Mouse (Mus musculus): Measurements from ENCODE around the gene Maco1. TPM values are rescaled to one million over a fixed set of nuclear protein-coding genes. Genes with fewer than 3 reads are reported as not detected.

The Maco1 gene
- polyA plus RNA-seq, 2 experiments = 29.5 to 40.4 TPM

DNA sequence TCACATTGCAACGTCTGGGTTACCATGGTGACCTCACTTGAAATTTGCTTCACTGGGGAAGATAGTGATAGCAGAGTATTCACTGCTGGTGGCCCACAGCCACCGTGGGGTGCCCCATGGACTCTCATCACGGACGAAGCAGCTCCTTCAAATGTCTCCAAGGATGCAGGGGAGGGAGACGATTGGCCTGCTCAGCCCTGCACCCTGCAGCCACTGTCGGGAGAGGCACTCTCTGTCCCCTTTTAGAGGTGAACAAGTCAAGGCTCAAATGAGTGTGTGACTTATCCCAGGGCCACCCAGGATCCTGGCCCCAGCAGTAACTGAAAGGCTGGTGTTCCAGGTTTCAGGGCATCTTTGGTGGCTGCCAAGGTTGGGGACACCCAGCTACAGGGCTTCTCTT, 61.4 kb downstream of the Maco1 start:
- Histone ChIP-seq H3K4me2 (replicated peaks; ENCODE audit: low read depth, low read length, severe bottlenecking) (no peak overlapping the region), H3K4me3 (replicated peaks; ENCODE audit: low read length) (no peak overlapping the region), H3K9ac (ENCODE audit: low read depth, low read length, severe bottlenecking) (no peak overlapping the region), H3K36me3 (ENCODE audit: control insufficient read depth, insufficient read depth, low read length) (no peaks in the 10 kb centered on the region), H3K27me3 (ENCODE audit: control insufficient read depth, insufficient read depth, low read length) (no peaks in the 10 kb centered on the region), H3K27ac (replicated peaks; ENCODE audit: low read depth, low read length) (no peak overlapping the region), H3K9me3 (ENCODE audit: control insufficient read depth, low read length) (no peaks in the 10 kb centered on the region), H3K4me1 (ENCODE audit: control insufficient read depth, insufficient read depth, low read length) (peaks cover 2% of the 10 kb centered on the region; the same call in 1 of the 2 replicates)
- TF ChIP-seq POLR2A (IDR thresholded peaks at IDR 0.05; ENCODE audit: borderline replicate concordance, extremely low read depth, insufficient read depth, insufficient read length) = no peak
- DNase-seq (ENCODE audit: low spot score) = no peak
- no peak for ATAC-seq (ENCODE audit: low FRiP score, low read depth)
- 67% methylated on average over 5 of the region's 6 CpGs for WGBS

DNA sequence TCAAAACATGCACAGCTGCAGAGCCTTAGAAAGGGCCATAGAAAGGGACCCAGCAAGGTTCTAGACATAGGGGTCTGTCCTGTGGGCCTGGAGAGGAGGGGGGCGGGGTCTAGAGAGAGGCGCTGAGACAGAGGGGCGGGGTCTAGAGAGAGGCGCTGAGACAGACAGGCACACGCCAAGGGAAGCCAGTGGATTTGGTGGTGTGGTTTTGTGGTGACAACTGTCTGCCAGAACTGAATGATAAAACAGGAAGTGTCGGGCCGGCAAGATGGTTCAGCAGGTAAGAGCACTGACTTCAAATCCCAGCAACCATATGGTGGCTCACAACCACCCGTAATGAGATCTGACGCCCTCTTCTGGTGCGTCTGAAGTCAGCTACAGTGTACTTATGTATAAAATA, 66.2 kb downstream of the Maco1 start:
- 34% methylated on average over 10 of the region's 10 CpGs for WGBS

DNA sequence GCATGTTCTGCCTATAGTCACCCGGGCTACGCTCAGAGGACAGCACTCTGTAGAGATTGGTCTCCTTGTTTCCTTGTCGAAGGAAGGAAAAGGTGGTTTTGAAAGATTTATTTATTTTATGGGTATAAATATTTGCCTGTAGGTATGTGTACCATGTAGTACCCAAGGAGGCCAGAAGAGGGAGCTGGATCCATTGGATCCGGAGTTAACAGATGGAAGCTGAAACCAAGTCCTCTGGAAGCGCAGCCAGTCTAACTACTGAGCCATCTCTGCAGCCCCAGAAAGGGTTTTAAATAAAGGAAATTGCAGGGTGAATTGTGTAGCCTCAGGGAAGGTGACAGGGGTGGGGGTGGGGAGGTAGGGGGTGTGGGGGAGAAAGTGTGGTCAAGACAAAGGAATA, 68.4 kb downstream of the Maco1 start:
- no peak overlapping the region for H3K4me3 ChIP-seq (replicated peaks; ENCODE audit: low read length)
- no peak for TF ChIP-seq POLR2A (IDR thresholded peaks at IDR 0.05; ENCODE audit: borderline replicate concordance, extremely low read depth, insufficient read depth, insufficient read length)
- no peaks in the 10 kb centered on the region for H3K36me3 ChIP-seq (ENCODE audit: control insufficient read depth, insufficient read depth, low read length)
- ATAC-seq (ENCODE audit: low FRiP score, low read depth) (no peak), DNase-seq (ENCODE audit: low spot score) (no peak)
- H3K9me3 ChIP-seq (ENCODE audit: control insufficient read depth, low read length) = no peaks in the 10 kb centered on the region
- 0 out of 2 replicates have a peak, but pooled peaks cover 3% of the 10 kb centered on the region for H3K4me1 ChIP-seq (ENCODE audit: control insufficient read depth, insufficient read depth, low read length)
- H3K9ac ChIP-seq (ENCODE audit: low read depth, low read length, severe bottlenecking) = no peak overlapping the region
- no peaks in the 10 kb centered on the region for H3K27me3 ChIP-seq (ENCODE audit: control insufficient read depth, insufficient read depth, low read length)
- no peak overlapping the region for H3K27ac ChIP-seq (replicated peaks; ENCODE audit: low read depth, low read length)
- 58% methylated on average over 5 of the region's 5 CpGs for WGBS
- H3K4me2 ChIP-seq (replicated peaks; ENCODE audit: low read depth, low read length, severe bottlenecking) = no peak overlapping the region

More for the DNA sequence above, 66.2 kb downstream of the Maco1 start:
- TF ChIP-seq POLR2A (IDR thresholded peaks at IDR 0.05; ENCODE audit: borderline replicate concordance, extremely low read depth, insufficient read depth, insufficient read length) = no peak
- no peak overlapping the region for H3K4me2 ChIP-seq (replicated peaks; ENCODE audit: low read depth, low read length, severe bottlenecking)
- H3K9me3 ChIP-seq (ENCODE audit: control insufficient read depth, low read length) = no peaks in the 10 kb centered on the region
- H3K36me3 ChIP-seq (ENCODE audit: control insufficient read depth, insufficient read depth, low read length) = no peaks in the 10 kb centered on the region
- ATAC-seq (ENCODE audit: low FRiP score, low read depth) (no peak), DNase-seq (ENCODE audit: low spot score) (no peak)
- no peak overlapping the region for H3K9ac ChIP-seq (ENCODE audit: low read depth, low read length, severe bottlenecking)
- H3K4me1 ChIP-seq (ENCODE audit: control insufficient read depth, insufficient read depth, low read length) = no peaks in the 10 kb centered on the region
- no peaks in the 10 kb centered on the region for H3K27me3 ChIP-seq (ENCODE audit: control insufficient read depth, insufficient read depth, low read length)
- H3K27ac ChIP-seq (replicated peaks; ENCODE audit: low read depth, low read length) = no peak overlapping the region
- no peak overlapping the region for H3K4me3 ChIP-seq (replicated peaks; ENCODE audit: low read length)

DNA sequence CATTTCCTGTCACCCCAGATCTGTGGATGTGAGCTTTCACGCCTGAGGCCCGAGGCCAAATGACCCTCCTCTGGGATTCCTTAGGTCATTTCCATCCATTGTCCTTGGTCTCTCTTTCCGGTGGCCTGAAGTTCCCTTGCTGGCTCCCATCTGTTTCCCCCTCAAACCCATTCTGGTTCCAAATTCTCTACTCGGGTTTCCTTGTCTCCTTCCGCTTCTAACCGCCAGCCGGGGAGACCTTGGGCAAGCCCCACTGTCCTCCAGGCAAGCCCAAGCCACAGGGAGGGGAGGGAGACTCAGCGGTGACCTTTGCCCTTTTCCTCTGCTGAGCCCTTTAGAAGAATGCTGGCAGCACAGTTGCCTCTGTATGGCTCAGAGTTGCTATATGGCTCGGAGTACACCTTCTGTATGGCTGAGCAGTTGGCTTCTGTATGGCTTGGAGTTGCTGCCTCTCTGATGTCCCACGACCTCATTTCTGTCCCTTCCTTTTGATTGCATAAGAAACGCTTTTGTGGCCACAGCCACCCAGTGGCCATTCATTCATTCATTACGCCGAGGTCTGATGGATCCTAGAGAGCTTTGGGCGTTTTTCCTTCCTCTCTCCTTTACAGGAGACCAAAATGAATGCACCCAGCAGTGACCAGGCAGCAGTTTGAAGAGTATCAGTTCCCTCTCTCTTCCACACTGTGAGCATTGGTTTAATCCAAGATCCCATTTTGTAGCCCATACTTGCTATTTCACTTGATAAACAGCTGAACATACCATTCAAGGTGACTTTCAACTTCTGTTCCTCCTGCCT, 73.8 kb downstream of the Maco1 start:
- no peak for TF ChIP-seq POLR2A (IDR thresholded peaks at IDR 0.05; ENCODE audit: borderline replicate concordance, extremely low read depth, insufficient read depth, insufficient read length)
- 53% methylated on average over 14 of the region's 14 CpGs for WGBS
- ATAC-seq (ENCODE audit: low FRiP score, low read depth) (no peak), DNase-seq (ENCODE audit: low spot score) (no peak)
- Histone ChIP-seq H3K4me1 (ENCODE audit: control insufficient read depth, insufficient read depth, low read length) (0 out of 2 replicates have a peak, but pooled peaks cover 3% of the 10 kb centered on the region), H3K4me2 (replicated peaks; ENCODE audit: low read depth, low read length, severe bottlenecking) (no peak overlapping the region), H3K27me3 (ENCODE audit: control insufficient read depth, insufficient read depth, low read length) (no peaks in the 10 kb centered on the region), H3K27ac (replicated peaks; ENCODE audit: low read depth, low read length) (no peak overlapping the region), H3K4me3 (replicated peaks; ENCODE audit: low read length) (no peak overlapping the region), H3K9me3 (ENCODE audit: control insufficient read depth, low read length) (no peaks in the 10 kb centered on the region), H3K36me3 (ENCODE audit: control insufficient read depth, insufficient read depth, low read length) (no peaks in the 10 kb centered on the region), H3K9ac (ENCODE audit: low read depth, low read length, severe bottlenecking) (no peak overlapping the region)

DNA sequence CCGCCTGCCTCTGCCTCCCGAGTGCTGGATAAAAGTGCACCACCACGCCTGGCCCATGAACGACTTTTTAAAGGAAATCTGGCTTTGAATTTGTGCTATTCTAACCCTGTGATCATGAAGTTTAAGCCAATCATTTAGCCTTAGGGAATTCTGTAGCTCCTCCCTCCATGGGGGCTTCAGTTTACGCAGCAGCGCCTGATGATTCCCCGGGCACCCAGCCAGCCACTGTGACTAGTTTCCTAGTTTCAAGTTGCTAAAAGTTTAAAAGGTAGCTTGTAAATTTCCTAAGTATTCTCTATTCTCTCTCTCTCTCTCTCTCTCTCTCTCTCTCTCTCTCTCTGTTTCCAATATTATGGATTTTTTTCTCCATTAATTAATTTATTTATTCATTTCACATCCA, 76.9 kb downstream of the Maco1 start:
- DNase-seq (ENCODE audit: low spot score) (peak; percentile 80), ATAC-seq (ENCODE audit: low FRiP score, low read depth) (no peak)
- H3K9ac ChIP-seq (ENCODE audit: low read depth, low read length, severe bottlenecking) = no peak overlapping the region
- 27% methylated on average over 7 of the region's 7 CpGs for WGBS
- no peaks in the 10 kb centered on the region for H3K36me3 ChIP-seq (ENCODE audit: control insufficient read depth, insufficient read depth, low read length)
- H3K4me3 ChIP-seq (replicated peaks; ENCODE audit: low read length) = no peak overlapping the region
- no peak overlapping the region for H3K4me2 ChIP-seq (replicated peaks; ENCODE audit: low read depth, low read length, severe bottlenecking)
- H3K27ac ChIP-seq (replicated peaks; ENCODE audit: low read depth, low read length) = no peak overlapping the region
- H3K4me1 ChIP-seq (ENCODE audit: control insufficient read depth, insufficient read depth, low read length) = 0 out of 2 replicates have a peak, but pooled peaks cover 3% of the 10 kb centered on the region
- no peaks in the 10 kb centered on the region for H3K9me3 ChIP-seq (ENCODE audit: control insufficient read depth, low read length)
- TF ChIP-seq POLR2A (IDR thresholded peaks at IDR 0.05; ENCODE audit: borderline replicate concordance, extremely low read depth, insufficient read depth, insufficient read length) = no peak
- H3K27me3 ChIP-seq (ENCODE audit: control insufficient read depth, insufficient read depth, low read length) = no peaks in the 10 kb centered on the region

Data from limb, embryonic 14.5 days (tissue).